Mouse (Mus musculus) G1E (cell line): ENCODE data around the gene Pid1.

ENCODE experiments used
- CTCF ChIP-seq: IDR thresholded peaks from 2 replicates; pipeline ENCODE4 v1.5.1; 2012; ENCODE audit warnings: low read depth, low read length, inconsistent platforms, mixed read lengths
- GATA1 ChIP-seq: IDR thresholded peaks from 2 replicates; pipeline ENCODE4 v1.6.1; 2012; ENCODE audit warnings: borderline replicate concordance, low read length, inconsistent platforms, mixed read lengths
- GATA2 ChIP-seq: IDR thresholded peaks from 2 replicates; pipeline ENCODE4 v1.6.1; 2012; ENCODE audit warnings: low read depth, low read length, inconsistent platforms, borderline replicate concordance
- POLR2AphosphoS5 ChIP-seq: IDR thresholded peaks from 2 replicates; pipeline ENCODE4 v1.6.1; 2012; ENCODE audit warnings: low read depth, low read length, inconsistent platforms; ENCODE audit not compliant: insufficient replicate concordance
- TAL1 ChIP-seq: conservative IDR thresholded peaks from 2 replicates; pipeline ENCODE4 v1.6.1; 2012; ENCODE audit warnings: low read depth, low read length, inconsistent platforms, mixed read lengths

GRCm38 (mm10) chr1:84012871-84013375 lies 351.1 kb downstream of the Pid1 start:
- TF ChIP-seq CTCF (no peak), TAL1 (no peak), GATA1 (no peak), POLR2AphosphoS5 (no peak), GATA2 (no peak)
